Mouse (Mus musculus) heart, embryonic 12.5 days (tissue): ENCODE results near the gene C130060K24Rik. TPM values are rescaled to one million over a fixed set of nuclear protein-coding genes. Genes with fewer than 3 reads are reported as not detected.

Source experiments
- ATAC-seq: fragments of 200-750 bp; cut with Nextera tagmentation; 2 replicates; pipeline ENCODE4 v1.8.0; 2017; ENCODE audit warnings: moderate TSS enrichment, moderate library complexity; ENCODE audit not compliant: insufficient number of reproducible peaks, low FRiP score
- H3K27ac ChIP-seq: fragments of 300-500 bp; sonication (generic); 2 replicates; pipeline ENCODE4 v1.5.1; 2016; ENCODE audit warnings: mild to moderate bottlenecking, moderate library complexity; ENCODE audit not compliant: poor library complexity, severe bottlenecking
- H3K27me3 ChIP-seq: fragments of 300-500 bp; sonication (generic); replicated peaks from 2 replicates; pipeline ENCODE4 v1.6.1; 2016; ENCODE audit warnings: mild to moderate bottlenecking, moderate library complexity
- H3K36me3 ChIP-seq: fragments of 300-500 bp; sonication (generic); 2 replicates; pipeline ENCODE4 v1.6.1; 2016; ENCODE audit warnings: mild to moderate bottlenecking, moderate library complexity
- H3K4me1 ChIP-seq: fragments of 300-500 bp; sonication (generic); replicated peaks from 2 replicates; pipeline ENCODE4 v1.6.1; 2016; ENCODE audit warnings: mild to moderate bottlenecking
- H3K4me2 ChIP-seq: fragments of 300-500 bp; sonication (generic); 2 replicates; pipeline ENCODE4 v1.6.1; 2016; ENCODE audit warnings: mild to moderate bottlenecking, moderate library complexity
- H3K4me3 ChIP-seq: fragments of 300-500 bp; sonication (generic); 2 replicates; pipeline ENCODE4 v1.5.1; 2016; ENCODE audit warnings: mild to moderate bottlenecking
- H3K9ac ChIP-seq: fragments of 300-500 bp; sonication (generic); 2 replicates; pipeline ENCODE4 v1.6.1; 2016; ENCODE audit warnings: mild to moderate bottlenecking, moderate library complexity
- H3K9me3 ChIP-seq: fragments of 300-500 bp; sonication (generic); replicated peaks from 2 replicates; pipeline ENCODE4 v1.6.1; 2016; ENCODE audit warnings: mild to moderate bottlenecking, moderate library complexity
- WGBS: fragments of 180-500 bp; shearing (Covaris S2); methylation state at CpG from one replicate; pipeline ENCODE4 v1.1.7; 2016; 5-methylcytosine and 5-hydroxymethylcytosine counted together
- polyA plus RNA-seq: library from polyadenylated mRNA; unstranded; fragments of >200 nt; fragmentation: Nextera tagmentation; extraction: Ambion mirVana; gene quantifications from 2 replicates; pipeline ENCODE4 v1.2.1, GENCODE M21; 2016

The C130060K24Rik gene
- 0.18 and 0.27 TPM in 2 replicates for polyA plus RNA-seq

DNA sequence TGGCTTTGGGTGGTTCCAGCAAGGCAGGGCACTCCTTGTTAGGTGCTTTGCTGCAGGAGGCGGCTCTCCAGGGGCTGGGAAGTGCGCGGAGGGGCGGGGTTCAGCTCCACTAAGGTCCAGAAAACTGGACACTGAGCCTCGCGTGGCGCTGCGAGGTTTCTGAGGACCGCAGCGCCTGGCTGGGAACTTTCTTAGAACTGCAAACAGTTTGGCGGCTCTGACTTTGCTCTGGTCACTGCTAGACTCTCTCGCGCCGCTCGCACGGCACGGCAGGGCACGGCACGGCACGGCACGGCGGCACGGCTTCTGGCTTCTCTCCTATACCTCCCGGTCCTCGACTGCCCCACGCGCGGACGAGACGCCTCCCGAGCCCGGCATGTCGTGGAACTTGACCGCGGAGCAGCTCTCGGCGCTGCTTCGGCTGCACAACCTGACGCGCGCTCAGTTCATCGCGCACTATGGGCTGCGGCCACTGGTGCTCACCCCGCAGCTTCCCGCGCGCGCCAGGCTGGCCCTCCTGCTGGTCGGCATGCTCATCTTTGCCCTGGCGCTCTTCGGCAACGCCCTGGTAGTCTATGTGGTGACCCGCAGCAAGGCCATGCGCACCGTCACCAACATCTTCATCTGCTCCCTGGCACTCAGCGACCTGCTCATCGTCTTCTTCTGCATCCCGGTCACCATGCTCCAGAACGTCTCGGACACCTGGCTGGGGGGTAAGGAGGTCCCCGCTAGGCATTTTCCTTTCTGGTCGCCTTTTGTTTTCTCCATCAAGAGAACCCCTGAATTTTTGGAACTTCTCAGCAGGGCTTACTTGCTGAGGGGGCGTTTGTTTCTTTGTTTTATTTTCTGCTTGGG lies at the start of gene C130060K24Rik:
C130060K24Rik (plus strand) TSS at position 188 of the 855 bp plus-strand sequence.
- 0 out of 2 replicates have a peak, but pooled peaks have one; percentile 36 for ATAC-seq
- Histone ChIP-seq H3K27ac (no peak within 1 kb of the TSS), H3K27me3 (peaks cover 29% of the 10 kb centered on the region), H3K9ac (peak within 1 kb of the TSS; percentile 66), H3K4me1 (peaks cover 3% of the 10 kb centered on the region; the same call in 1 of the 2 replicates), H3K4me2 (peak within 1 kb of the TSS; percentile 100), H3K36me3 (no peaks in the 10 kb centered on the region), H3K4me3 (peak within 1 kb of the TSS; percentile 73), H3K9me3 (no peaks in the 10 kb centered on the region)
- WGBS = 1% methylated on average over 64 of the region's 64 CpGs

DNA sequence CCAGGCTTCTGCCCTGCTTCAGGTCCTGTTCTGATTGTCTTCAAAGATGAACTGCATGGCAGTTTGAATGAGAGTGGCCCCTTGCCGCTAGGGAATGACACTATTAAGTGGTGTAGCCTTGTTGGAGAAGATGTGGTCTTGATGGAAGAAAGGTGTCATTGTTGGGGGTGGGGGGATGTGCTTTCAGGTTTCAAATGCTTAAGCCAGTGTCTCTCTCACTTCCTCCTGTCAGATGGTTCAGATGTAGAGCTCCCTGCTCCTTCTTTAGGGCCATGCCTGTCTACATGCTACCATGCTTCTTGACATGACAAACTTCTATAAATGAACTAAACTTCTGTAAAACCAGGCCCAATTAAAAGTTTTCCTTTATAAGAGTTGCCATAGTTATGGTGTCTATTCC lies 46.7 kb upstream of the C130060K24Rik start:
- WGBS = 66% methylated on average over 1 of the region's 1 CpGs
- Histone ChIP-seq H3K4me1 (no peaks in the 10 kb centered on the region), H3K9ac (no peak overlapping the region), H3K4me2 (no peak overlapping the region), H3K27me3 (no peaks in the 10 kb centered on the region), H3K4me3 (no peak overlapping the region), H3K27ac (no peak overlapping the region), H3K9me3 (no peaks in the 10 kb centered on the region), H3K36me3 (no peaks in the 10 kb centered on the region)
- no peak for ATAC-seq

DNA sequence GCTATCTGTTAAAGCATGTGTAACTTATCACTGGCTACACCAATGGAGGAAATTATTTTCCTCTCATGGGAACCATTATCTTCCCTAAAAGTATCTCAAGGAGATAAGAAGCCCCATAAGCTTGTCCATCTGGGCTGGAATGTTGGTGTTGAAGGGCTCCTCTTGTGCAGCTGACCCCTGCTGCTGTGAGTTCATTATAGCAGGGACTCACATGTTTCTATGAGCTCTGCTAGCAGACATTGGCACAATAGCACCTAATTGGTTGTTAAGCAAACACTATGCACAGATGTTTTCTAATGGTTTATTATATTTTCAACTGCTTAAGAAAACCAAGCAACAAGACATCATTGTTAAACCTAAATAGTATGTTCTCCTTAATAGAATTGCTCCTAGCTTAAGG lies 41.5 kb upstream of the C130060K24Rik start:
- Histone ChIP-seq H3K4me3 (no peak overlapping the region), H3K36me3 (no peaks in the 10 kb centered on the region), H3K9me3 (no peaks in the 10 kb centered on the region), H3K27me3 (no peaks in the 10 kb centered on the region), H3K4me1 (no peaks in the 10 kb centered on the region), H3K9ac (no peak overlapping the region), H3K27ac (no peak overlapping the region), H3K4me2 (no peak overlapping the region)
- no peak for ATAC-seq

DNA sequence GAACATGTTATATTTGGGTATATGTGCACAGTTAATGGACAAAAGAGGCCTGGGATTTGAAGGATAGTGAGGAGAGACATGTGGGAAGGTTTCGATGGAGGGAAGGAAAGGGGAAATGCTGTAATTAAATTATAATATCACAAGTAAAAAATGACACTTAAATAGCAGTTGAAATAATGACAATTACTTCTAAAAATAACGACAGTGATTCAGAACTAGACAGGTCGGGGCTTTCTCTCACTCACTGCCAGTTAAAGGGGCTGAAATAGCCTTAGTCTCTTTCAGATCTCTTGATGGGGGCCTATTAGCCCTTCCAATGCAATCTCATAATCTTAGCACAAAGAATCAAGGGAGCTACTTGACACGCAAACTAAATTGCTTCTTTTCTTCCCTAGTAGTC lies 39.5 kb upstream of the C130060K24Rik start:
- Histone ChIP-seq H3K36me3 (no peaks in the 10 kb centered on the region), H3K27me3 (no peaks in the 10 kb centered on the region), H3K4me2 (no peak overlapping the region), H3K9me3 (no peaks in the 10 kb centered on the region), H3K4me1 (no peaks in the 10 kb centered on the region), H3K9ac (no peak overlapping the region), H3K4me3 (no peak overlapping the region), H3K27ac (no peak overlapping the region)
- ATAC-seq = no peak
- 78% methylated on average over 4 of the region's 4 CpGs for WGBS

DNA sequence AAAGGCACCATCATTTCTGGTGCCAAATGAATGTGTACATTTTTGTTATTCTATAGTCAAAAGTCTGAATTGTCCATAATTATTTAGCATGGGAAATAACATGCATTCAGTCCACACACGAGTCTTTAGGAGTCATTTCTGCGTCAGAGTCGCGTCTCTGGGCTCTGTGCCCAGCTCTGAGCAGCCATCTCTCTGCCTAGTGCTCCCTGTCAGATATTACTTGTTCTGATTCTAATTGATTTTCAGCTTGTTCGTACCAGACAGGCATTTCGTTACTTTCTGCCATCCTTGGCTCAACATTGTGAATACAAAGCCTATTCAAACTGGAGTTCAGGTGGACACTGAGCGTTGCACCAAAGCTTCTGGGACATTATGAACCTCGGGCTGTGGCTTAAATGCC lies 33.2 kb upstream of the C130060K24Rik start:
- no peak for ATAC-seq
- no peaks in the 10 kb centered on the region for H3K36me3 ChIP-seq
- H3K27me3 ChIP-seq = no peaks in the 10 kb centered on the region
- H3K4me2 ChIP-seq = no peak overlapping the region
- 82% methylated on average over 8 of the region's 8 CpGs for WGBS
- no peaks in the 10 kb centered on the region for H3K9me3 ChIP-seq
- no peak overlapping the region for H3K27ac ChIP-seq
- H3K9ac ChIP-seq = no peak overlapping the region
- H3K4me3 ChIP-seq = no peak overlapping the region
- no peaks in the 10 kb centered on the region for H3K4me1 ChIP-seq

DNA sequence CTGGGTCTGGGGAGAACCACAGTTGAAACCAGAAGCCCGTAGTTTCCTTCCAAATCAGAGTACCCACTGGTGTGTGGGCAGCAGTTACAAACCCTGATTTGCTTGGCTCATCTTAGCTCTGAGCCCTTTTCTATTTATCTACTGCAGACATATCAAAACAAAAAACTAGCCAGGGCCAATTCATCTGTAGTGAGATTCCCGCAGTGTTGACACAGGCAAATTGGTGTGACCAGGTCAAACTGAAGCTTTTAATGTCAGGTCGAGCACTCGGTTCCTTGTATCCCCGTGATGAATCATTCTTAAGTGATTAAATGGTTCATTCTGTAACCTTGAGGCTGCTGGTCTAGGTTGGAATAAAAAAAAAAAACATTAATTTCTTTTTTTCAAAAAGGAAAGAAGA lies 32.6 kb upstream of the C130060K24Rik start:
- 61% methylated on average over 5 of the region's 5 CpGs for WGBS
- Histone ChIP-seq H3K9ac (no peak overlapping the region), H3K4me3 (no peak overlapping the region), H3K9me3 (no peaks in the 10 kb centered on the region), H3K27me3 (no peaks in the 10 kb centered on the region), H3K4me1 (no peaks in the 10 kb centered on the region), H3K27ac (no peak overlapping the region), H3K4me2 (no peak overlapping the region), H3K36me3 (no peaks in the 10 kb centered on the region)
- no peak for ATAC-seq

DNA sequence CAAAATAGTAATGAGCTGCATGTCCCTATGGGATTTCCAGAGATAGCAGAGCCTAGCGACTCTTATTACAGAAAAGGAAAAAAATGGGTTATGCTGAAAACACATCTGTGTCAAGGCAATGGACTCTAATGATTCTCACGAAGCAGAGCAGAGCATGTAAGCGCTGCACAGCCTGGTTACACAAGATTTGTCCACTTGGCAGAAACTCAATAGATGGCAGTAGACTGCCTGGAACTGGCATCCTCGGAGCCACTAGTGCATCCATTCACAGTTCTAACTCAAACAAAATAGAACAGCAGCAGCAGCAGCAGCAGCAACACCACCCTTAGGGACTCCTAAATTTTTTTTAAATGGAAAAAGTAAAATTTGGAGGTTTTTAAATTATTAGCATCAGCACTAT lies 29.3 kb upstream of the C130060K24Rik start:
- no peak for ATAC-seq
- Histone ChIP-seq H3K4me2 (no peak overlapping the region), H3K27ac (no peak overlapping the region), H3K27me3 (no peaks in the 10 kb centered on the region), H3K4me3 (no peak overlapping the region), H3K4me1 (no peaks in the 10 kb centered on the region), H3K9me3 (no peaks in the 10 kb centered on the region), H3K9ac (no peak overlapping the region), H3K36me3 (no peaks in the 10 kb centered on the region)
- WGBS = 76% methylated on average over 4 of the region's 4 CpGs

DNA sequence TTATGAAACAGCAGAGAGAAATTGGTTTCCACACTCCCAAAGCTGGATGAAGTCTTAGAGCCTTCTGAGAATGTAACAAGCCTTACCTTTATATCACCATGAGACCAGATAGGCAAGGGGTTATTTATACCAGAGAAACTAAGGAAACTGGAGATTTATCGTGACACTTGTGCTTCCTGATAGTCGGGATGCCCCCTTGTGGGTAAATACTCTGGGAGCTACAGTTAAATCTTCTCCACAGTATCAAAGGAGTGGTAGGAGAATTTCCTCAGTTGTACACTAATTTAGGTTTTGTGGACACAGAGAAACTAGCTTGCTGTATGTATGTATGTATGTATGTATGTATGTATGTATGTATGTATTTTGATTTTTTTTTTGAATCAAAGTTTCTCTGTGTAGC lies 5.0 kb upstream of the C130060K24Rik start:
- 50% methylated on average over 2 of the region's 2 CpGs for WGBS
- no peaks in the 10 kb centered on the region; the same call in 1 of the 2 replicates for H3K4me1 ChIP-seq
- H3K27me3 ChIP-seq = peaks cover 12% of the 10 kb centered on the region
- ATAC-seq = no peak
- H3K9me3 ChIP-seq = no peaks in the 10 kb centered on the region
- H3K9ac ChIP-seq = no peak overlapping the region
- H3K36me3 ChIP-seq = no peaks in the 10 kb centered on the region
- H3K4me2 ChIP-seq = no peak overlapping the region
- H3K27ac ChIP-seq = no peak overlapping the region
- H3K4me3 ChIP-seq = no peak overlapping the region

DNA sequence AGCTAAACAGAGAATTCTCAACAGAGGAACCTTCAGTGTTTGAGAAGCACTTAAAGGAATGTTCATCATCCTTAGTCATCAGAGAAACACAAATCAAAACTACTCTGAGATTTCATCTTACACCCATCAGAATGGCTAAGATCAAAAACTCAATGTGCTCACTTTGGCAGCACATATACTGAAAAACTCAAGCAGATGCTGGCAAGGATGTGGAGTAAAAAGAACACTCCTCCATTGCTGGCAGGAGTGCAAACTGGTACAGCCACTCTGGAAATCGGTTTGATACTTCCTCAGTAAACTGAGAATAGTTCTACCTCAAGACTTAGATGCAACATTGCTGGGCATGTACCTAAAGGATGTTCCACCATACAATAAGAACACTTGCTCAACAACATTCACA lies 41.0 kb downstream of the C130060K24Rik start:
- Histone ChIP-seq H3K9ac (no peak overlapping the region), H3K4me3 (no peak overlapping the region), H3K36me3 (no peaks in the 10 kb centered on the region), H3K4me1 (no peaks in the 10 kb centered on the region), H3K4me2 (no peak overlapping the region), H3K27me3 (no peaks in the 10 kb centered on the region), H3K9me3 (no peaks in the 10 kb centered on the region), H3K27ac (no peak overlapping the region)
- 69% methylated on average over 1 of the region's 1 CpGs for WGBS
- ATAC-seq = no peak

DNA sequence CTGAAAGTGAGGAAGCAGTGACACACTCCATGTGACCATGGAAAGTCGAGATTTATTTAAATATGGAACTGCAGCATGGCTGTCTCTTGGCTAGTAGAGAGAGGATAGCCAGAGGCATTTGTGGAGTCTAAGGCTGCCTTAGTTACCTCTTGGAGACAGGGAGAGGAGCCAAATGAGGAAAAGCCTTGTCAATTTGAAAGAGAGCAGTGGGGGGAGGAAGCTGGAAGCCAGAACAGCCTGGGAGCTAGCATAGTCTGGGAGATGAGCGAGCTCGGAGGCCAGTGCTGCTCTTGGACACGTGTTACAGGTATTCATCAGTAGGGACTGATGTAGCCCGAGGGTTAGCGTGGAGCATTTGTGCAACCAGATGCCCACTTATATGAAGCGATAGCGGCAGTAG lies 46.2 kb downstream of the C130060K24Rik start:
- no peak overlapping the region for H3K27ac ChIP-seq
- WGBS = 67% methylated on average over 8 of the region's 8 CpGs
- H3K36me3 ChIP-seq = no peaks in the 10 kb centered on the region
- H3K4me1 ChIP-seq = no peaks in the 10 kb centered on the region
- H3K9ac ChIP-seq = no peak overlapping the region
- H3K4me2 ChIP-seq = no peak overlapping the region
- no peak overlapping the region for H3K4me3 ChIP-seq
- no peaks in the 10 kb centered on the region for H3K9me3 ChIP-seq
- no peaks in the 10 kb centered on the region for H3K27me3 ChIP-seq
- no peak for ATAC-seq

DNA sequence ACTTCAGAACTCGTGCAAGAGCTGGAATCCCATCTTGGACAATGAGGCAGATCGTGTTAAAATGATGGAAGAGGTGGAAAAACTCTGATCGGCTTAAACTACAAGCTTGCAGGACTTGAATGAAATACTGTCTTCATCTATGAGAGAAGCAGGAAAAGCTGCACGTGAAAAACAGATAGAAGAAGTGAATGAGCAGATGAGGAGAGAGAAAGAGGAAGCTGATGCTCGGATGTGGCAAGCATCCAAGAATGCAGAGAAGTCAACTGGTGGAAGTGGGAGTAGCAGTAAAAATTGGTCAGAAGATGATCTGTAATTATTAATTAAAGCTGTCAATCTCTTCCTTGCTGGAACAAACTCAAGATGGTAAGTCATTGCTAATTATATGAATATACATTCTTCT lies 52.3 kb downstream of the C130060K24Rik start:
- no peaks in the 10 kb centered on the region for H3K4me1 ChIP-seq
- no peak overlapping the region for H3K4me3 ChIP-seq
- no peaks in the 10 kb centered on the region for H3K27me3 ChIP-seq
- no peaks in the 10 kb centered on the region for H3K36me3 ChIP-seq
- H3K27ac ChIP-seq = no peak overlapping the region
- no peak overlapping the region for H3K4me2 ChIP-seq
- WGBS = 73% methylated on average over 5 of the region's 5 CpGs
- no peak overlapping the region for H3K9ac ChIP-seq
- no peak for ATAC-seq
- no peaks in the 10 kb centered on the region for H3K9me3 ChIP-seq

DNA sequence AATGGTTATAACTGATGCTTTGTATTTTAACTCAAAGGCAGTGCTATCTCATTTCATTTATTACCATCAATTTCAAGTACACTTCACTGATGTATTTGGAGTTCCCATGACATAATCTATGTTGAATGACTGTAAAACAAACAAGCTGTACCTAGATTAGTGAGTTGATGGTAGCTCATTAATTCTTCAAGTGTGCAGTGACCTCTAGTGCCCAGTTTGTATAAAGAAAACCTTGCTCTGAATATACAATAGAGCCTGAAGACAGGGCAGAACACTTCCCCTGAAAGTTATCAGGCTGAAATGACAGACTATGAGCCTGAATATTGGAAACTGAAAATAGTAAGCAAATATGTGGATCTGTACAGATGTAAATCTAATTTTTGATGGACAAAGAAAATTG lies 72.6 kb downstream of the C130060K24Rik start:
- no peak for ATAC-seq

More for the DNA sequence above, 72.6 kb downstream of the C130060K24Rik start:
- Histone ChIP-seq H3K9me3 (no peaks in the 10 kb centered on the region), H3K4me3 (no peak overlapping the region), H3K36me3 (no peaks in the 10 kb centered on the region), H3K4me2 (no peak overlapping the region), H3K27me3 (no peaks in the 10 kb centered on the region), H3K27ac (no peak overlapping the region), H3K4me1 (no peaks in the 10 kb centered on the region), H3K9ac (no peak overlapping the region)
